Comparison of ENCODE assay signal across 10 mouse cellular contexts in genomic region chr17:28259890-28260542, GRCm38 (mm10). TPM values are rescaled to one million over a fixed set of nuclear protein-coding genes. Genes with fewer than 3 reads are reported as not detected.
DNase-seq lines count a peak whose midpoint lies in the region; ATAC-seq lines count a peak whose summit lies in the region.
"Had no signal": no experiment of that assay in that cellular context is flagged by ENCODE, and none has a peak within 500 bp of the region (broad histone marks: within the 10 kb centered on the region; RNA-seq: fewer than 3 reads in every experiment).

No protein-coding gene starts in this region.

- ATAC-seq in hindbrain, embryonic 13.5 days (ENCODE audit: low FRiP score), result no peak

- H3K36me3 ChIP-seq in hindbrain, embryonic 10.5 days, result 0 out of 2 replicates have a peak, but pooled peaks cover 11% of the 10 kb centered on the region
- no peaks in the 10 kb centered on the region for H3K36me3 ChIP-seq in hindbrain, embryonic 13.5 days
- H3K36me3 ChIP-seq: stomach, embryonic 15.5 days had no signal

- 81% methylated on average over 16 of the region's 16 CpGs for WGBS in hindbrain, embryonic 10.5 days
- 77% methylated on average over 16 of the region's 16 CpGs for whole genome bisulfite sequencing in hindbrain, embryonic 13.5 days

- peak; percentile 25 for DNase-seq in hindbrain, embryonic 10.5 days (ENCODE audit: low spot score)
- peak; percentile 48 to 51 for DNase-seq in CD8-positive naive resting alpha-beta T cell, adult 2 months (ENCODE audit: low read depth in 2 of 2, low spot score in 2 of 2)
- peak; percentile 34 for DNase-seq in c-Kit-positive CD71-positive TER-119-positive erythroid progenitor cells, embryonic 14.5 days (ENCODE audit: low spot score)
- DNase-seq in naive thymus-derived CD4-positive, alpha-beta T cell, adult 2 months (ENCODE audit: low read depth), result peak; percentile 66
- no peak for DNase-seq in urinary bladder, adult 18-20 months (ENCODE audit: low spot score in 2 of 2)
- no peak for DNase-seq in adrenal gland, postnatal 4 days (ENCODE audit: low spot score in 2 of 2)
- DNase-seq in adrenal gland, adult 2 months, result no peak
- DNase-seq: kidney, adult 8-10 months had no signal

- H3K9ac ChIP-seq in hindbrain, embryonic 13.5 days, result no peak overlapping the region
- H3K9ac ChIP-seq: stomach, embryonic 15.5 days had no signal

- H3K27me3 ChIP-seq in hindbrain, embryonic 10.5 days (ENCODE audit: insufficient read depth, poor library complexity, severe bottlenecking), result no peaks in the 10 kb centered on the region
- no peaks in the 10 kb centered on the region for H3K27me3 ChIP-seq in hindbrain, embryonic 13.5 days
- H3K27me3 ChIP-seq: stomach, embryonic 15.5 days had no signal

- no peak overlapping the region for H3K4me3 ChIP-seq in hindbrain, embryonic 10.5 days
- no peak overlapping the region for H3K4me3 ChIP-seq in hindbrain, embryonic 13.5 days
- H3K4me3 ChIP-seq: stomach, embryonic 15.5 days had no signal

- no peak overlapping the region for H3K27ac ChIP-seq in hindbrain, embryonic 10.5 days
- no peak overlapping the region for H3K27ac ChIP-seq in hindbrain, embryonic 13.5 days
- H3K27ac ChIP-seq: stomach, embryonic 15.5 days had no signal

- H3K9me3 ChIP-seq in hindbrain, embryonic 10.5 days, result peaks cover 6% of the 10 kb centered on the region; the same call in 1 of the 2 replicates
- no peaks in the 10 kb centered on the region for H3K9me3 ChIP-seq in hindbrain, embryonic 13.5 days
- H3K9me3 ChIP-seq: stomach, embryonic 15.5 days had no signal

- H3K4me2 ChIP-seq in hindbrain, embryonic 13.5 days, result no peak overlapping the region
- H3K4me2 ChIP-seq: stomach, embryonic 15.5 days had no signal

- H3K4me1 ChIP-seq in hindbrain, embryonic 10.5 days (replicated peaks), result peaks cover 53% of the 10 kb centered on the region
- peaks cover 34% of the 10 kb centered on the region for H3K4me1 ChIP-seq in hindbrain, embryonic 13.5 days (replicated peaks)

RNA-seq across cellular contexts. Expression of gene Ppard, which starts 27.5 kb away (rescaled TPM):
- 1.8 and 2.0 TPM in 2 replicates for polyA plus RNA-seq in hindbrain, embryonic 10.5 days (2016; fragmentation: Nextera tagmentation; extraction: Ambion mirVana)
- 1.5 and 2.1 TPM in 2 replicates for polyA plus RNA-seq in hindbrain, embryonic 13.5 days (2015; fragmentation: Nextera tagmentation; extraction: Ambion mirVana)
- 10 to 100 TPM; 27.1 to 33.6 TPM for total RNA-seq in adrenal gland, postnatal 4 days (2021)
- total RNA-seq in adrenal gland, adult 2 months (2021), result 10 to 100 TPM; 39.3 to 60.3 TPM
- 58.0 and 65.5 TPM in 2 replicates for polyA plus RNA-seq in adrenal gland, adult 2 months (2012; rRNA removed)

RNA-seq across cellular contexts. Expression of gene Def6, which starts 52.4 kb away (rescaled TPM):
- polyA plus RNA-seq in hindbrain, embryonic 10.5 days (2016; fragmentation: Nextera tagmentation; extraction: Ambion mirVana), result 3.4 and 4.3 TPM in 2 replicates
- 5.8 and 6.6 TPM in 2 replicates for polyA plus RNA-seq in hindbrain, embryonic 13.5 days (2015; fragmentation: Nextera tagmentation; extraction: Ambion mirVana)
- 1 to 10 TPM; 4.3 to 6.7 TPM for total RNA-seq in adrenal gland, postnatal 4 days (2021)
- 1 to 10 TPM; 1.5 to 1.8 TPM for total RNA-seq in adrenal gland, adult 2 months (2021)
- 2.8 and 3.3 TPM in 2 replicates for polyA plus RNA-seq in adrenal gland, adult 2 months (2012; rRNA removed)

RNA-seq across cellular contexts. Expression of gene Fance, which starts 53.3 kb away (rescaled TPM):
- polyA plus RNA-seq in hindbrain, embryonic 10.5 days (2016; fragmentation: Nextera tagmentation; extraction: Ambion mirVana), result 32.6 and 32.9 TPM in 2 replicates
- 21.9 and 24.2 TPM in 2 replicates for polyA plus RNA-seq in hindbrain, embryonic 13.5 days (2015; fragmentation: Nextera tagmentation; extraction: Ambion mirVana)
- total RNA-seq in adrenal gland, postnatal 4 days (2021), result 10 to 100 TPM; 38.6 to 49.3 TPM
- total RNA-seq in adrenal gland, adult 2 months (2021), result 10 to 100 TPM; 19.5 to 22.5 TPM
- polyA plus RNA-seq in adrenal gland, adult 2 months (2012; rRNA removed), result 27.8 and 31.5 TPM in 2 replicates

Comparison
In these comparisons a context has a peak if more than half of its experiments do, and no peak if none do; other contexts are left out.
1. DNase-seq: peak in hindbrain, embryonic 10.5 days (single experiment), CD8-positive naive resting alpha-beta T cell, adult 2 months (2 of 2), c-Kit-positive CD71-positive TER-119-positive erythroid progenitor cells, embryonic 14.5 days (single experiment) and naive thymus-derived CD4-positive, alpha-beta T cell, adult 2 months (single experiment); none in urinary bladder, adult 18-20 months (0 of 2), adrenal gland, postnatal 4 days (0 of 2) and adrenal gland, adult 2 months (single experiment).
2. RNA of gene Ppard, which starts 27.5 kb away (polyA plus RNA-seq): 58.0 to 65.5 TPM in adrenal gland, adult 2 months; 1.5 to 2.1 TPM in hindbrain, embryonic 13.5 days and 1.8 to 2.0 TPM in hindbrain, embryonic 10.5 days; every median in the first group is over 10 times any median in the second.